Comparison of ENCODE assay signal across 31 mouse cellular contexts in the genomic region with DNA sequence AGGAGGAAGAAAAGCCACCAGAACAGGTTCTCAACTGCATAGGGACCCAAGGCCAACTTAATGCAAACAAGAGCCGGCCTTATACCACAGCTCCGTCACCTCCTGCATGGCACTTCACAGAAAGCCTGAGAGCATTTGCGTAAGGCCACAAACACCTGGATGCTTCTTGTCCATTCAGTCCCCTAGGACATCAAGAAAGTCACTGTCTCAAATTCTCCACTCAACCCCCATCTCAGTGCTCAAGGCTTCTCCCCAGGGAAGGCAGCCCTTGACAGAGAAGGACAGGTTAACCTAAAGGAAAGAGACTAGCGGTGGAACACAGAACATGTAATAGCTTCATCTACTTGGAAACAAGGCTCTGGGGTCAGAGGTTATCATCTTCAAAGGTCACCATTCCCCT. TPM values are rescaled to one million over a fixed set of nuclear protein-coding genes. Genes with fewer than 3 reads are reported as not detected.
"Had no signal": no experiment of that assay in that cellular context is flagged by ENCODE, and none has a peak within 500 bp of the region (broad histone marks: within the 10 kb centered on the region; RNA-seq: fewer than 3 reads in every experiment).

No protein-coding gene starts in this region.

- H3K4me3 ChIP-seq: heart, embryonic 10.5 days; heart, embryonic 12.5 days; hindbrain, embryonic 10.5 days; hindbrain, embryonic 12.5 days; kidney, embryonic 15.5 days; limb, embryonic 13.5 days; limb, embryonic 15.5 days; liver, embryonic 12.5 days had no signal

- H3K36me3 ChIP-seq: heart, embryonic 10.5 days; heart, embryonic 12.5 days; hindbrain, embryonic 10.5 days; hindbrain, embryonic 12.5 days; kidney, embryonic 15.5 days; limb, embryonic 13.5 days; limb, embryonic 15.5 days; liver, embryonic 12.5 days had no signal

- H3K9ac ChIP-seq: heart, embryonic 12.5 days; hindbrain, embryonic 12.5 days; hindbrain, embryonic 14.5 days; kidney, embryonic 15.5 days; limb, embryonic 13.5 days; limb, embryonic 15.5 days; liver, embryonic 12.5 days had no signal

- H3K9me3 ChIP-seq: heart, embryonic 10.5 days; heart, embryonic 12.5 days; hindbrain, embryonic 10.5 days; hindbrain, embryonic 12.5 days; kidney, embryonic 15.5 days; limb, embryonic 13.5 days; limb, embryonic 15.5 days; liver, embryonic 12.5 days had no signal

- H3K4me2 ChIP-seq: heart, embryonic 12.5 days; hindbrain, embryonic 12.5 days; hindbrain, embryonic 14.5 days; kidney, embryonic 15.5 days; limb, embryonic 13.5 days; limb, embryonic 15.5 days; liver, embryonic 12.5 days had no signal

- DNase-seq: gastrocnemius, postnatal 25 days; heart, adult 18-20 months; heart, postnatal 10 days; heart, postnatal 4 days; kidney, adult 11 months; kidney, adult 2 months; kidney, adult 9 months; kidney, postnatal 14 days; kidney, postnatal 36 days; layer of hippocampus, adult 9-11 months; layer of hippocampus, postnatal 36 days; left cerebral cortex, postnatal 4 days had no signal

- H3K27ac ChIP-seq: heart, embryonic 10.5 days; hindbrain, embryonic 10.5 days; hindbrain, embryonic 12.5 days; hindbrain, embryonic 14.5 days; kidney, embryonic 15.5 days; kidney, postnatal 0 days; limb, embryonic 13.5 days; limb, embryonic 15.5 days; liver, embryonic 12.5 days had no signal

- H3K4me1 ChIP-seq: heart, embryonic 10.5 days; heart, embryonic 12.5 days; hindbrain, embryonic 10.5 days; hindbrain, embryonic 12.5 days had no signal

RNA-seq across cellular contexts. Expression of a gene that starts 32.5 kb away (rescaled TPM):
- total RNA-seq: gastrocnemius, adult 18-20 months; gastrocnemius, adult 8-10 months; gastrocnemius, postnatal 25 days; granulocyte monocyte progenitor cell, adult 5-6 weeks; layer of hippocampus, adult 18-20 months; layer of hippocampus, adult 8-10 months; layer of hippocampus, postnatal 14 days; layer of hippocampus, postnatal 36 days; left cerebral cortex, postnatal 10 days; left cerebral cortex, postnatal 4 days had no signal
- polyA plus RNA-seq: hindbrain, embryonic 14.5 days; hindbrain, embryonic 16.5 days had no signal

RNA-seq across cellular contexts. Expression of a gene that starts 56.5 kb away (rescaled TPM):
- total RNA-seq: granulocyte monocyte progenitor cell, adult 5-6 weeks had no signal
- polyA plus RNA-seq: liver, adult 2 months had no signal
